Mouse (Mus musculus) midbrain, embryonic 15.5 days (tissue): ENCODE measurements around the gene Mtap. TPM values are rescaled to one million over a fixed set of nuclear protein-coding genes. Genes with fewer than 3 reads are reported as not detected.

Experiments used
- ATAC-seq: fragments of 200-750 bp; cut with Nextera tagmentation; replicated peaks from 2 replicates; pipeline ENCODE4 v1.8.0; 2017; ENCODE audit warnings: moderate TSS enrichment
- H3K27ac ChIP-seq: fragments of 300-500 bp; sonication (generic); 2 replicates; pipeline ENCODE4 v1.5.1; 2015; ENCODE audit warnings: mild to moderate bottlenecking, inconsistent platforms
- H3K27me3 ChIP-seq: fragments of 300-500 bp; sonication (generic); replicated peaks from 2 replicates; pipeline ENCODE4 v1.6.1; 2015; ENCODE audit warnings: inconsistent platforms
- H3K36me3 ChIP-seq: fragments of 300-500 bp; sonication (generic); replicated peaks from 2 replicates; pipeline ENCODE4 v1.6.1; 2015; ENCODE audit warnings: inconsistent platforms
- H3K4me1 ChIP-seq: fragments of 300-500 bp; sonication (generic); 2 replicates; pipeline ENCODE4 v1.6.1; 2015; ENCODE audit warnings: inconsistent platforms
- H3K4me2 ChIP-seq: fragments of 300-500 bp; sonication (generic); 2 replicates; pipeline ENCODE4 v1.6.1; 2015; ENCODE audit warnings: inconsistent platforms, mild to moderate bottlenecking, moderate library complexity
- H3K4me3 ChIP-seq: fragments of 300-500 bp; sonication (generic); 2 replicates; pipeline ENCODE4 v1.5.1; 2015; ENCODE audit warnings: mild to moderate bottlenecking, inconsistent platforms
- H3K9ac ChIP-seq: fragments of 300-500 bp; sonication (generic); 2 replicates; pipeline ENCODE4 v1.6.1; 2015; ENCODE audit warnings: mild to moderate bottlenecking, inconsistent platforms
- H3K9me3 ChIP-seq: fragments of 300-500 bp; sonication (generic); 2 replicates; pipeline ENCODE4 v1.6.1; 2016; ENCODE audit warnings: inconsistent platforms
- WGBS: fragments of 180-500 bp; shearing (Covaris S2); methylation state at CpG from one replicate; pipeline ENCODE4 v1.1.7; 2015; ENCODE audit warnings: mixed read lengths; 5-methylcytosine and 5-hydroxymethylcytosine counted together
- polyA plus RNA-seq: library from polyadenylated mRNA; unstranded; fragments of >200 nt; fragmentation: Nextera tagmentation; extraction: Ambion mirVana; gene quantifications from 2 replicates; pipeline ENCODE4 v1.2.1, GENCODE M21; 2015

Gene Mtap
- polyA plus RNA-seq, 1 experiment from 2014 or later = 18.3 TPM

- Histone ChIP-seq H3K27me3 (no peaks in the 10 kb centered on the region), H3K4me1 (no peaks in the 10 kb centered on the region), H3K36me3 (peaks cover 3% of the 10 kb centered on the region; the same call in 1 of the 2 replicates), H3K4me3 (no peak overlapping the region), H3K9me3 (no peaks in the 10 kb centered on the region), H3K27ac (no peak overlapping the region), H3K4me2 (no peak overlapping the region), H3K9ac (no peak overlapping the region)
- ATAC-seq = no peak
- 95% methylated on average over 5 of the region's 5 CpGs for whole genome bisulfite sequencing
Measured at GRCm38 (mm10) chr4:89180121-89180520, 43.2 kb downstream of the Mtap start.

GRCm38 (mm10) chr4:89181656-89182055 is 44.7 kb downstream of the Mtap start:
- no peak overlapping the region for H3K4me2 ChIP-seq
- no peak for ATAC-seq
- no peak overlapping the region for H3K9ac ChIP-seq
- H3K4me1 ChIP-seq = no peaks in the 10 kb centered on the region
- H3K9me3 ChIP-seq = no peaks in the 10 kb centered on the region
- no peak overlapping the region for H3K27ac ChIP-seq
- H3K4me3 ChIP-seq = no peak overlapping the region
- WGBS = 100% methylated on average over 2 of the region's 2 CpGs
- peaks cover 3% of the 10 kb centered on the region; the same call in 1 of the 2 replicates for H3K36me3 ChIP-seq
- no peaks in the 10 kb centered on the region for H3K27me3 ChIP-seq

- Histone ChIP-seq H3K27me3 (no peaks in the 10 kb centered on the region), H3K9me3 (no peaks in the 10 kb centered on the region), H3K36me3 (peaks cover 3% of the 10 kb centered on the region; the same call in 1 of the 2 replicates), H3K4me3 (no peak overlapping the region), H3K9ac (no peak overlapping the region), H3K4me1 (no peaks in the 10 kb centered on the region), H3K27ac (no peak overlapping the region), H3K4me2 (no peak overlapping the region)
- no peak for ATAC-seq
- 94% methylated on average over 3 of the region's 3 CpGs for WGBS
Measured at GRCm38 (mm10) chr4:89182486-89182885, 45.6 kb downstream of the Mtap start.

GRCm38 (mm10) chr4:89195481-89195880 is 58.6 kb downstream of the Mtap start:
- no peak for ATAC-seq
- no peak overlapping the region for H3K27ac ChIP-seq
- WGBS = 89% methylated on average over 4 of the region's 4 CpGs
- no peaks in the 10 kb centered on the region for H3K36me3 ChIP-seq
- no peaks in the 10 kb centered on the region for H3K9me3 ChIP-seq
- H3K4me1 ChIP-seq = no peaks in the 10 kb centered on the region
- no peak overlapping the region for H3K4me3 ChIP-seq
- no peak overlapping the region for H3K9ac ChIP-seq
- no peak overlapping the region for H3K4me2 ChIP-seq
- no peaks in the 10 kb centered on the region for H3K27me3 ChIP-seq

- Histone ChIP-seq H3K4me3 (no peak overlapping the region), H3K27me3 (no peaks in the 10 kb centered on the region), H3K9me3 (no peaks in the 10 kb centered on the region), H3K4me1 (no peaks in the 10 kb centered on the region), H3K36me3 (no peaks in the 10 kb centered on the region), H3K27ac (no peak overlapping the region), H3K4me2 (no peak overlapping the region), H3K9ac (no peak overlapping the region)
- no peak for ATAC-seq
Measured at GRCm38 (mm10) chr4:89197128-89197527, 60.2 kb downstream of the Mtap start.

- Histone ChIP-seq H3K36me3 (no peaks in the 10 kb centered on the region), H3K4me3 (no peak overlapping the region), H3K9ac (no peak overlapping the region), H3K27ac (no peak overlapping the region), H3K9me3 (no peaks in the 10 kb centered on the region), H3K4me2 (no peak overlapping the region), H3K4me1 (no peaks in the 10 kb centered on the region), H3K27me3 (no peaks in the 10 kb centered on the region)
- ATAC-seq = no peak
- WGBS = 89% methylated on average over 1 of the region's 1 CpGs
Measured at GRCm38 (mm10) chr4:89200806-89201205, 63.9 kb downstream of the Mtap start.

GRCm38 (mm10) chr4:89209310-89209709 is 72.4 kb downstream of the Mtap start:
- no peak for ATAC-seq
- Histone ChIP-seq H3K27me3 (no peaks in the 10 kb centered on the region), H3K4me3 (no peak overlapping the region), H3K27ac (no peak overlapping the region), H3K4me2 (no peak overlapping the region), H3K9me3 (no peaks in the 10 kb centered on the region), H3K4me1 (no peaks in the 10 kb centered on the region), H3K9ac (no peak overlapping the region), H3K36me3 (no peaks in the 10 kb centered on the region)

GRCm38 (mm10) chr4:89210314-89210713 is 73.4 kb downstream of the Mtap start:
- H3K4me1 ChIP-seq = no peaks in the 10 kb centered on the region
- no peaks in the 10 kb centered on the region for H3K36me3 ChIP-seq
- no peak overlapping the region for H3K4me2 ChIP-seq
- no peak for ATAC-seq
- no peak overlapping the region for H3K27ac ChIP-seq
- H3K27me3 ChIP-seq = no peaks in the 10 kb centered on the region
- WGBS = 84% methylated on average over 7 of the region's 7 CpGs
- no peak overlapping the region for H3K4me3 ChIP-seq
- no peak overlapping the region for H3K9ac ChIP-seq
- no peaks in the 10 kb centered on the region for H3K9me3 ChIP-seq

- Histone ChIP-seq H3K9ac (no peak overlapping the region), H3K4me3 (no peak overlapping the region), H3K4me2 (no peak overlapping the region), H3K4me1 (no peaks in the 10 kb centered on the region), H3K27ac (no peak overlapping the region), H3K27me3 (no peaks in the 10 kb centered on the region), H3K9me3 (no peaks in the 10 kb centered on the region), H3K36me3 (no peaks in the 10 kb centered on the region)
- 84% methylated on average over 3 of the region's 3 CpGs for WGBS
- ATAC-seq = no peak
Measured at GRCm38 (mm10) chr4:89212178-89212577, 75.3 kb downstream of the Mtap start.

Other genes with a start within 250 kb of the Mtap start
- gene Cdkn2a, start 157.5 kb downstream of the Mtap start, polyA plus RNA-seq = not detected in 2 replicates
- gene Cdkn2b, start 173.9 kb downstream of the Mtap start, polyA plus RNA-seq = 0.71 and 1.1 TPM in 2 replicates